15 mouse cellular contexts compared by ENCODE assay signal in genomic region chr14:30291389-30292134, GRCm38 (mm10).
DNase-seq lines count a peak whose midpoint lies in the region; ATAC-seq and TF ChIP-seq lines count a peak whose summit lies in the region.
"Had no signal": no experiment of that assay in that cellular context is flagged by ENCODE, and none has a peak within 500 bp of the region (broad histone marks: within the 10 kb centered on the region; RNA-seq: fewer than 3 reads in every experiment).

No protein-coding gene starts in this region.

- 59% methylated on average over 9 of the region's 9 CpGs for WGBS in hindbrain, embryonic 16.5 days
- 64% methylated on average over 9 of the region's 9 CpGs for WGBS in hindbrain, embryonic 12.5 days
- WGBS in small intestine, adult 2 months: 56% methylated on average over 9 of the region's 9 CpGs

- no peak overlapping the region for H3K4me2 ChIP-seq in hindbrain, embryonic 16.5 days (ENCODE audit: low read length)
- no peak overlapping the region for H3K4me2 ChIP-seq in hindbrain, embryonic 12.5 days (replicated peaks)
- H3K4me2 ChIP-seq: liver, embryonic 15.5 days; midbrain, embryonic 11.5 days had no signal

- no peaks in the 10 kb centered on the region for H3K9me3 ChIP-seq in hindbrain, embryonic 16.5 days (ENCODE audit: control insufficient read depth, low read length)
- H3K9me3 ChIP-seq in hindbrain, embryonic 12.5 days (replicated peaks): no peaks in the 10 kb centered on the region
- H3K9me3 ChIP-seq: G1E; liver, embryonic 15.5 days had no signal

- no peak for TF ChIP-seq POLR2A in small intestine, adult 2 months (IDR thresholded peaks at IDR 0.05; ENCODE audit: low read depth, low read length)

- TF ChIP-seq CTCF in small intestine, adult 2 months (IDR thresholded peaks at IDR 0.05; ENCODE audit: extremely low read depth, insufficient read length, insufficient replicate concordance, low read depth, low read length): no peak

- ATAC-seq in hindbrain, embryonic 16.5 days: peak; percentile 60
- no peak for ATAC-seq in hindbrain, embryonic 12.5 days (ENCODE audit: low FRiP score)

- 0 out of 2 replicates have a peak, but pooled peaks cover 2% of the 10 kb centered on the region for H3K4me1 ChIP-seq in hindbrain, embryonic 16.5 days (ENCODE audit: control insufficient read depth, insufficient read depth, low read depth, low read length)
- H3K4me1 ChIP-seq in hindbrain, embryonic 12.5 days: peaks cover 3% of the 10 kb centered on the region; the same call in 1 of the 2 replicates
- H3K4me1 ChIP-seq in small intestine, adult 2 months (ENCODE audit: control insufficient read depth, insufficient read depth, insufficient read length, low read length): peaks cover 5% of the 10 kb centered on the region; the same call in 1 of the 2 replicates
- H3K4me1 ChIP-seq: liver, embryonic 15.5 days had no signal

- H3K9ac ChIP-seq in hindbrain, embryonic 16.5 days (ENCODE audit: low read depth, low read length): no peak overlapping the region
- H3K9ac ChIP-seq in hindbrain, embryonic 12.5 days: no peak overlapping the region
- H3K9ac ChIP-seq: liver, embryonic 15.5 days had no signal

- no peak overlapping the region for H3K27ac ChIP-seq in hindbrain, embryonic 16.5 days (ENCODE audit: low read depth, low read length)
- no peak overlapping the region for H3K27ac ChIP-seq in hindbrain, embryonic 12.5 days
- H3K27ac ChIP-seq in small intestine, adult 2 months (ENCODE audit: insufficient read depth, low read depth, low read length): peak overlapping the region; percentile 21
- H3K27ac ChIP-seq: liver, embryonic 15.5 days had no signal

- DNase-seq in B cell, adult 2 months: peak; percentile 61 to 65
- DNase-seq in T-cell, adult 2 months (ENCODE audit: low spot score): peak; percentile 15
- no peak for DNase-seq in adrenal gland, postnatal 10 days
- no peak for DNase-seq in adipocyte (ENCODE audit: low spot score)
- no peak for DNase-seq in layer of hippocampus, adult 11-12 months (ENCODE audit: low spot score)
- DNase-seq: adrenal gland, adult 2 months; cerebellum, adult 8-10 months; kidney, adult 11 months; layer of hippocampus, postnatal 36 days had no signal

- H3K4me3 ChIP-seq in hindbrain, embryonic 16.5 days (ENCODE audit: low read length): no peak overlapping the region
- H3K4me3 ChIP-seq in hindbrain, embryonic 12.5 days: no peak overlapping the region
- H3K4me3 ChIP-seq in small intestine, adult 2 months (ENCODE audit: low read depth, low read length): no peak overlapping the region
- H3K4me3 ChIP-seq: liver, embryonic 15.5 days had no signal

- H3K27me3 ChIP-seq in hindbrain, embryonic 16.5 days (replicated peaks; ENCODE audit: control insufficient read depth, insufficient read depth, low read length): no peaks in the 10 kb centered on the region
- H3K27me3 ChIP-seq in hindbrain, embryonic 12.5 days: no peaks in the 10 kb centered on the region
- no peaks in the 10 kb centered on the region for H3K27me3 ChIP-seq in small intestine, adult 2 months (ENCODE audit: control insufficient read depth, insufficient read depth, low read length)
- H3K27me3 ChIP-seq: liver, embryonic 15.5 days had no signal

- H3K36me3 ChIP-seq in hindbrain, embryonic 16.5 days (ENCODE audit: control insufficient read depth, insufficient read depth, low read length): no peaks in the 10 kb centered on the region
- no peaks in the 10 kb centered on the region for H3K36me3 ChIP-seq in hindbrain, embryonic 12.5 days
- H3K36me3 ChIP-seq in small intestine, adult 2 months (ENCODE audit: control insufficient read depth, insufficient read depth, low read length): no peaks in the 10 kb centered on the region
- H3K36me3 ChIP-seq: G1E; liver, embryonic 15.5 days had no signal

Comparison
In these comparisons a context has a peak if more than half of its experiments do, and no peak if none do; other contexts are left out.
1. DNase-seq: peak in B cell, adult 2 months (2 of 2) and T-cell, adult 2 months (single experiment); none in adrenal gland, postnatal 10 days (single experiment), adipocyte (single experiment) and layer of hippocampus, adult 11-12 months (single experiment).